ENCODE assay signal across 11 mouse cellular contexts in the genomic region with DNA sequence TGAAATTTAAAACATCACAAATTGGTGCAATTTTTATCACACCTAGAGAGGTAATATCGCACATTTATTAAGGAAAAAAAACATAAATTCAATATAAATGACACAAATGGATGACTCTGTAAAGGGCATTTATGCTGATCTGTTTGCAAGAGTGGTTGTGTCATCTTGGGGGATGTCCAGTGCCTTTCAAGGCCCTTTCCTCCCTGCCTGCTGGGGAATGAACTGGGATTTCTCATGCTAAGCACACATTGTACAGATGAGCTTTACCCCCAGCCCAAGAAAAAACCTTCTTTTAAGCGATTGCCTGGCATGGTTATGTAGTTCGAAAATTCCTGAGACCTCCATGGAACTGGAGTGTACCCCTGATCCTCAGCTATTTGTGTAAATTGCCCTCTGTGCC.
"Had no signal": no experiment of that assay in that cellular context is flagged by ENCODE, and none has a peak within 500 bp of the region (broad histone marks: within the 10 kb centered on the region; RNA-seq: fewer than 3 reads in every experiment).

No protein-coding gene starts in this region.

- ATAC-seq: intestine, embryonic 15.5 days had no signal

- DNase-seq: kidney, adult 18-20 months; kidney, postnatal 25 days; liver, embryonic 13.5 days; lung, adult 18-20 months; thymus, postnatal 4 days had no signal

- H3K4me3 ChIP-seq: intestine, embryonic 15.5 days; kidney, embryonic 15.5 days; limb, embryonic 15.5 days; liver, embryonic 13.5 days; myocyte; neural tube, embryonic 15.5 days had no signal

- H3K9me3 ChIP-seq: intestine, embryonic 15.5 days; limb, embryonic 15.5 days; liver, embryonic 13.5 days; neural tube, embryonic 15.5 days had no signal

- H3K27ac ChIP-seq: intestine, embryonic 15.5 days; kidney, embryonic 15.5 days; limb, embryonic 15.5 days; liver, embryonic 13.5 days; neural tube, embryonic 15.5 days; stomach, postnatal 0 days had no signal

- H3K36me3 ChIP-seq: intestine, embryonic 15.5 days; kidney, embryonic 15.5 days; limb, embryonic 15.5 days; liver, embryonic 13.5 days; neural tube, embryonic 15.5 days had no signal

- H3K9ac ChIP-seq: intestine, embryonic 15.5 days; kidney, embryonic 15.5 days; limb, embryonic 15.5 days; liver, embryonic 13.5 days; neural tube, embryonic 15.5 days had no signal

- H3K27me3 ChIP-seq: intestine, embryonic 15.5 days; kidney, embryonic 15.5 days; limb, embryonic 15.5 days; liver, embryonic 13.5 days; neural tube, embryonic 15.5 days had no signal

- H3K4me2 ChIP-seq: intestine, embryonic 15.5 days; kidney, embryonic 15.5 days; limb, embryonic 15.5 days; liver, embryonic 13.5 days; neural tube, embryonic 15.5 days had no signal

- H3K4me1 ChIP-seq: intestine, embryonic 15.5 days; limb, embryonic 15.5 days; neural tube, embryonic 15.5 days had no signal
